Mouse (Mus musculus): ENCODE data around the gene Acat2. TPM values are rescaled to one million over a fixed set of nuclear protein-coding genes. Genes with fewer than 3 reads are reported as not detected.
"Not testable (repeated sequence)": the region's sequence is repeated elsewhere in the genome, so short reads cannot be mapped to it uniquely, and the experiment has no call there.

Gene Acat2
- polyA plus RNA-seq, 1 experiment from 2014 or later, result 216 TPM

DNA sequence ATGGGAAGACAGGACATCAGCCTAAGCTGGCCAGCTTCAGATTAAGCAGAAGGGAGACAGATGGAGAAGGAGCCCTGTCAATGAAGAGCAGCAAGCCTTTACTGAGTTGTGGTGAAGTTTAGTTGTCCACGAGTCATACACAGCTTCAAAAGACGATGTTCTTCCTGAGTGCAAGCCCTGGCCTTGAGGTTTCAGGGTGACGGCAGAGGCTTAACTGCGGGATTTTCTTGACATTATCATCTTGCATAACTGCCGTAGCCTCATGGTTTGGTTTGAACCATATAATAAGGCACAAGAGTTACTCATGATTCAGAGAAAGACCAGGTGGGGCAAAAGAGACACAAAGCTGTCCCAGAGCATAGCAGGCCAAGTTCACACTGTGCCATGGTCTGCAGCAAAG lies 37.3 kb upstream of the Acat2 start:
- Histone ChIP-seq H3K4me3 (replicated peaks; ENCODE audit: low read length) (no peak overlapping the region), H3K4me2 (replicated peaks) (no peak overlapping the region), H3K9me3 (ENCODE audit: control insufficient read depth, low read length) (no peaks in the 10 kb centered on the region), H3K27ac (no peak overlapping the region), H3K36me3 (replicated peaks; ENCODE audit: control insufficient read depth, insufficient read depth) (no peaks in the 10 kb centered on the region), H3K4me1 (replicated peaks; ENCODE audit: control insufficient read depth, insufficient read depth, low read length) (no peaks in the 10 kb centered on the region), H3K27me3 (ENCODE audit: control insufficient read depth, insufficient read depth, low read length) (no peaks in the 10 kb centered on the region), H3K9ac (no peak overlapping the region)
- WGBS, result 94% methylated on average over 5 of the region's 5 CpGs
- ATAC-seq (ENCODE audit: low FRiP score) (no peak), DNase-seq (ENCODE audit: low spot score) (no peak)

DNA sequence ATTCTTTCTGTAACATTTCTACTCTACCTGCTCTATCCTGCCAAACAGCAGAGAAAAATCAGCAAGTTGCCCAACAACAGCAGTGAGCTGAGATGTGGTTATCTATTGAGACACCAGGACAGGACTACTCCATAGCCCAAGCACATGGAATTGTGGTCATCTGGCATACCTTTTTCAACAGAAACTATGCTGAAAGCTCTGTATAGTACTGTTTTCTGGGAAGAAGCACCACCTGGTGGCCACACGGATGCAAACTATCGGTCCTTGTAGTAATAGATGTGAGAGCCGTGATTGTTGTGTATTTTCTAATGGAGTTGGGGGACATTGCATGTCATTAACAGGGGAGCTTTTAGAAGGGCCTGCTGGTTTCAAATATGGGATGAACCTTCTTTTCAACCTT lies 35.8 kb upstream of the Acat2 start:
- H3K9ac ChIP-seq, result no peak overlapping the region
- no peak for ATAC-seq (ENCODE audit: low FRiP score)
- no peaks in the 10 kb centered on the region for H3K9me3 ChIP-seq (ENCODE audit: control insufficient read depth, low read length)
- no peak overlapping the region for H3K4me2 ChIP-seq (replicated peaks)
- 19% methylated on average over 3 of the region's 3 CpGs for WGBS
- no peaks in the 10 kb centered on the region for H3K27me3 ChIP-seq (ENCODE audit: control insufficient read depth, insufficient read depth, low read length)
- H3K4me1 ChIP-seq (replicated peaks; ENCODE audit: control insufficient read depth, insufficient read depth, low read length), result no peaks in the 10 kb centered on the region
- H3K36me3 ChIP-seq (replicated peaks; ENCODE audit: control insufficient read depth, insufficient read depth), result no peaks in the 10 kb centered on the region
- no peak overlapping the region for H3K4me3 ChIP-seq (replicated peaks; ENCODE audit: low read length)
- peak; percentile 66 for DNase-seq (ENCODE audit: low spot score)
- no peak overlapping the region for H3K27ac ChIP-seq

DNA sequence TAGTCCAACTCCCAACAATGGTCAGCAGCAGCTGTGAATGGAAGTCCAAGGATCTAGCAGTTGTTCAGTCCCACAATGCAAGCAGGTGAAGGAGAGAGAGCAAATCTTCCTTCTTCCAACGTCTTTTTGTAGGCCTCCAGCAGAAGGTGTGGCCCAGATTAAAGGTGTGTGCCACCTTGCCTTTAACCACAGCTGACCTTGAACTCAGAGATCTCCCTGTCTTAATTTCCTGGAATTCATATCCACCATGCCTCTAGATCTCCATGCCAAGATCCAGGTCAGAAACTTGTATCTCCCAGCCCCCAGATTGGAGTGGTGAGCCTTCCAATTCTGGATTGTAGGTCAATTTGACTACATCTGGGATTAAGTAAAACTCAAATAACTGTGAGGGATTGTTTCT lies 33.5 kb upstream of the Acat2 start, which contains the start of gene Wtap:
Gene Wtap, minus strand, starts transcription at position 101 of the 400 bp plus-strand sequence.
- DNase-seq (ENCODE audit: low spot score) (no peak), ATAC-seq (ENCODE audit: low FRiP score) (no peak)
- no peaks in the 10 kb centered on the region for H3K9me3 ChIP-seq (ENCODE audit: control insufficient read depth, low read length)
- H3K4me2 ChIP-seq (replicated peaks), result peak within 1 kb of the TSS; percentile 94
- H3K4me3 ChIP-seq (replicated peaks; ENCODE audit: low read length), result peak within 1 kb of the TSS; percentile 95
- no peaks in the 10 kb centered on the region for H3K36me3 ChIP-seq (replicated peaks; ENCODE audit: control insufficient read depth, insufficient read depth)
- peak within 1 kb of the TSS; percentile 99 for H3K9ac ChIP-seq
- H3K27ac ChIP-seq, result peak within 1 kb of the TSS; percentile 99
- H3K27me3 ChIP-seq (ENCODE audit: control insufficient read depth, insufficient read depth, low read length), result no peaks in the 10 kb centered on the region
- 68% methylated on average over 1 of the region's 1 CpGs for WGBS
- peaks cover 10% of the 10 kb centered on the region for H3K4me1 ChIP-seq (replicated peaks; ENCODE audit: control insufficient read depth, insufficient read depth, low read length)

DNA sequence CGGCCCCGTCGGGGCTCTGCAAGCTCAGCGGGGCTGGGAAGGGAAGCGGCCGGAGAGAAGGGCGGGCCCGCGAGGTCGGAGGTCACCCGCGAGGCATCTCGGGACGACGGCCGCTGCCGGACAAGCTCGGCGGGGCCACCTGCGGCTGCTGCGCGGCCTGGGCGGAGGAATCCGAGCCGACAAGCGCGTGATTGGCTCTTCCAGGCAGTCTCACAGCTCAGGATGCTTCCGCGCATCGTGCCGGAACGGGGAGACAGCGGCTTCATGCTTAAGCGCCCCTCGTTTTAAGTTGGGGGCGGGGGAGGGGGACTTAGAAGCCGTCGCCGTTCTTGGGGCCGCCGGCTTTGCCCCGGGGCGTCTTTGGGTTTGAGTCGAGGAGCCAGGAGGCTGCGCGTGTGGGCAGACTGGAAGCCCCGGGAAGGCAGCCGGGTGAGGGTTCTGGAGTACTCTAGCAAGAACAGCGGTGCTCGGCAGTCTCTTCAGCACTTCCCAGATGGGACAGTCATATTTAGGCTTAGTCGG lies 32.0 kb upstream of the Acat2 start:
- under 1% methylated on average over 47 of the region's 51 CpGs for WGBS
- H3K27ac ChIP-seq, result peak overlapping the region; percentile 99

DNA sequence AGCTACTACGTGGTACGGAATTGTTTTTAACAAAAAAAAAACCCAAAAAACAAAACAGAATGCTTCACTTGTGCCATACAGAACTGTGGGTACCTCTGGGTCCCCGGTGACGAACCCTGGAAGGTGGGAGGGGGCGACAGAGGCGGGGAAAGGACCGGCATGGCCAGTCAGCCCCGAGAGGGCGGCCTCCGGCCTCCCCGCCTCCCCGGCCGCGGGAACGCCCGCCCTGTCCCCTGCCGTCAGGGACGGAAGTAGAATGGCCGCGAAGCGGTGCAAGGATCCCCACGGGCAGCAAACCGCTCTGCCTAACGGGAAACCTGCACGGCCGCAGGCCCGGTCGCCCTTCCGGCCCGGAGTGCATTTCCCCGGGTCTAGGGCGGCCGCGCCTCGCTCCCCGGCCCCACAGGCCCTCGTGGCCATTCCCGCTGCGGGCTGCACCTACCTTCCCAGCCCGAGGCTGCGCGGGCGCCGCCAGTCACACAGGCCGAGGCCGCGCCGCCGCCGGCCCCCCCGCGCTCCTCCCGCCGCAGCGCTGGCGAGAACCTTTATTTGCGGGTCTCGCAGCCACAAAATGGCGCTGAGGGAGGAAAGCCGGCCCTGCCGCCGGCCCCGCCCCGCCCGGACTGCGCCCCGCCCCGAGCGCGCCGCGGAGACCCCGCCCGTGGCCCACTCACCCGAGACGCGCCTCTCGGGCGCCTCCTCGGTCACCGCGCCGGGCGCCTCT lies 31.2 kb upstream of the Acat2 start:
- peaks cover 10% of the 10 kb centered on the region for H3K4me1 ChIP-seq (replicated peaks; ENCODE audit: control insufficient read depth, insufficient read depth, low read length)
- DNase-seq (ENCODE audit: low spot score) (peak; percentile 75), ATAC-seq (ENCODE audit: low FRiP score) (peak; percentile 92)
- H3K9me3 ChIP-seq (ENCODE audit: control insufficient read depth, low read length), result no peaks in the 10 kb centered on the region
- no peaks in the 10 kb centered on the region for H3K27me3 ChIP-seq (ENCODE audit: control insufficient read depth, insufficient read depth, low read length)
- H3K9ac ChIP-seq, result peak overlapping the region; percentile 99
- no peaks in the 10 kb centered on the region for H3K36me3 ChIP-seq (replicated peaks; ENCODE audit: control insufficient read depth, insufficient read depth)
- H3K27ac ChIP-seq, result peak overlapping the region; percentile 99
- WGBS, result under 1% methylated on average over 63 of the region's 84 CpGs
- H3K4me3 ChIP-seq (replicated peaks; ENCODE audit: low read length), result peak overlapping the region; percentile 95
- peak overlapping the region; percentile 94 for H3K4me2 ChIP-seq (replicated peaks)

More for the DNA sequence above, 32.0 kb upstream of the Acat2 start:
- ATAC-seq (ENCODE audit: low FRiP score) (peak; percentile 82), DNase-seq (ENCODE audit: low spot score) (peak; percentile 94)
- H3K27me3 ChIP-seq (ENCODE audit: control insufficient read depth, insufficient read depth, low read length), result no peaks in the 10 kb centered on the region
- H3K9me3 ChIP-seq (ENCODE audit: control insufficient read depth, low read length), result no peaks in the 10 kb centered on the region
- peak overlapping the region; percentile 99 for H3K9ac ChIP-seq
- no peaks in the 10 kb centered on the region for H3K36me3 ChIP-seq (replicated peaks; ENCODE audit: control insufficient read depth, insufficient read depth)
- peak overlapping the region; percentile 95 for H3K4me3 ChIP-seq (replicated peaks; ENCODE audit: low read length)
- peak overlapping the region; percentile 94 for H3K4me2 ChIP-seq (replicated peaks)
- H3K4me1 ChIP-seq (replicated peaks; ENCODE audit: control insufficient read depth, insufficient read depth, low read length), result peaks cover 10% of the 10 kb centered on the region

DNA sequence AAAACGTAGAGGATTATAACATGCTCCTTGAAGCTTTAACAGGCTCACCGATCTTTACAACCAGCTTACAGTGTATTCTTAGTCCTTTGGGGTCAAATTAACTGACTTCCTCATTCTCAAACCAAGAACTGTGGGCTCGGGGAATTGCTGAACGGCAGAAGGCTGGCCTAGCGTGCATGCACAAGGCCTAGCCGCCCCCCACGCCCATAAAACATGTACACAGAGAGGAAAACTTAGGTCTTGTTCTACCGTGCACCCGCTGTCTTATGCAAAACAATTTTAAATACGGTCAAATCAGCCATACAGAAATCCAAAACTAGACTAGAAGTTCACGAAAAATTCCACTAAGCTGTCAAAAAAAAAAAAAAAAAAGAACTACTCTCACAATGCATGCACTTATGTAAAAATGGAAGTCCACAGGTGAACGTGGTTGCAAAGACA lies 30.7 kb upstream of the Acat2 start:
- DNase-seq (ENCODE audit: low spot score) (no peak), ATAC-seq (ENCODE audit: low FRiP score) (no peak)
- H3K9ac ChIP-seq, result peak overlapping the region; percentile 99
- H3K27ac ChIP-seq, result peak overlapping the region; percentile 99
- no peaks in the 10 kb centered on the region for H3K27me3 ChIP-seq (ENCODE audit: control insufficient read depth, insufficient read depth, low read length)
- H3K4me3 ChIP-seq (replicated peaks; ENCODE audit: low read length), result peak overlapping the region; percentile 95
- WGBS, result 2% methylated on average over 12 of the region's 12 CpGs
- peaks cover 10% of the 10 kb centered on the region for H3K4me1 ChIP-seq (replicated peaks; ENCODE audit: control insufficient read depth, insufficient read depth, low read length)
- H3K9me3 ChIP-seq (ENCODE audit: control insufficient read depth, low read length), result no peaks in the 10 kb centered on the region
- H3K36me3 ChIP-seq (replicated peaks; ENCODE audit: control insufficient read depth, insufficient read depth), result no peaks in the 10 kb centered on the region
- H3K4me2 ChIP-seq (replicated peaks), result peak overlapping the region; percentile 94

DNA sequence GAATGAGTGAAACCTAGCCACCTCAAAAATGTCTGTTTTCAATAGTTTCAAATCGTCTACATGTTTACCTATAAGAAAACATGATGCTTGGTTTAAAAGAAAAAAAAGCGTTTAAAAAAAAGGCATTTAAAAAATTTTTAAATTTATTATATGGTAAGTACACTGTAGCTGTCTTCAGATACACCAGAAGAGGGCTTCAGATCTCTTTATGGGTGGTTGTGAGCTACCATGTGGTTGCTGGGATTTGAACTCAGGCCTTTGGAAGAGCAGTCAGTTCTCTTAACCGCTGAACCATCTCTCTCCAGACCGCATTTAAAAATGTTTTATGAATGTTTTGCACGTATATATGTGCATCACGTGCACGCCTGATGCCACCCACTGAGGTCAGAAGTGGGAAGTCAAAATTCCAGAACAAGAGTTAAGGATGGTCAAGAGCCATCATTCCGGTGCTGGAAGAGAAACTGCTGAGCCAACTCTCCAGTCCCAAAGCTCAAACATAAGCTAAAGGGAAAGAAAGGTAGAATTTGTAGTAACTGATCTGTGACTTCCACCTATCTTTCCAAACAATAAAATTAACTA lies 30.1 kb upstream of the Acat2 start:
- DNase-seq (ENCODE audit: low spot score), result no peak
- Histone ChIP-seq H3K4me1 (replicated peaks; ENCODE audit: control insufficient read depth, insufficient read depth, low read length) (peaks cover 10% of the 10 kb centered on the region), H3K4me3 (replicated peaks; ENCODE audit: low read length) (peak overlapping the region; percentile 95), H3K4me2 (replicated peaks) (peak overlapping the region; percentile 94), H3K27ac (0 out of 2 replicates have a peak overlapping the region, but pooled peaks have one; percentile 99), H3K27me3 (ENCODE audit: control insufficient read depth, insufficient read depth, low read length) (no peaks in the 10 kb centered on the region), H3K36me3 (replicated peaks; ENCODE audit: control insufficient read depth, insufficient read depth) (no peaks in the 10 kb centered on the region; the same call in 1 of the 2 replicates), H3K9me3 (ENCODE audit: control insufficient read depth, low read length) (no peaks in the 10 kb centered on the region), H3K9ac (peak overlapping the region; percentile 99)
- no peak for ATAC-seq (ENCODE audit: low FRiP score)
- WGBS, result 63% methylated on average over 8 of the region's 8 CpGs

DNA sequence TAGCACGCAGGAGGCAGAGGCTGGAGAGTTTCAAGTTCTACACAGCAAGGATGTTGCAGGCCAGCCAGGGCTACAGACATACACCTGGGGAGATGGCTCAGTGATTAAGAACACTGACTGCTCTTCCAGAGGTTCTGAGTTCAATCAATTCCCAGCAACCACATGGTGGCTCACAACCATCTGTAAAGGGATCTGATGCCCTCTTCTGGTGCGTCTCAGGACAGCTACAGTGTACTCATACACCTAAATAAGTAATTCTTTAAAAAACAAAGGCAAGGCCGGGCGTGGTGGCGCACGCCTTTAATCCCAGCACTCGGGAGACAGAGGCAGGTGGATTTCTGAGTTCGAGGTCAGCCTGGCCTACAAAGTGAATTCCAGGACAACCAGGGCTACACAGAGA lies 27.5 kb upstream of the Acat2 start:
- not testable (repeated sequence) for H3K27ac ChIP-seq; H3K9ac ChIP-seq; H3K27me3 ChIP-seq (ENCODE audit: control insufficient read depth, insufficient read depth, low read length); H3K4me2 ChIP-seq (replicated peaks); H3K9me3 ChIP-seq (ENCODE audit: control insufficient read depth, low read length); ATAC-seq (ENCODE audit: low FRiP score); H3K4me3 ChIP-seq (replicated peaks; ENCODE audit: low read length); DNase-seq (ENCODE audit: low spot score)
- H3K36me3 ChIP-seq (replicated peaks; ENCODE audit: control insufficient read depth, insufficient read depth), result peaks cover 17% of the 10 kb centered on the region
- peaks cover 10% of the 10 kb centered on the region for H3K4me1 ChIP-seq (replicated peaks; ENCODE audit: control insufficient read depth, insufficient read depth, low read length)
- whole genome bisulfite sequencing, result 98% methylated on average over 8 of the region's 8 CpGs

DNA sequence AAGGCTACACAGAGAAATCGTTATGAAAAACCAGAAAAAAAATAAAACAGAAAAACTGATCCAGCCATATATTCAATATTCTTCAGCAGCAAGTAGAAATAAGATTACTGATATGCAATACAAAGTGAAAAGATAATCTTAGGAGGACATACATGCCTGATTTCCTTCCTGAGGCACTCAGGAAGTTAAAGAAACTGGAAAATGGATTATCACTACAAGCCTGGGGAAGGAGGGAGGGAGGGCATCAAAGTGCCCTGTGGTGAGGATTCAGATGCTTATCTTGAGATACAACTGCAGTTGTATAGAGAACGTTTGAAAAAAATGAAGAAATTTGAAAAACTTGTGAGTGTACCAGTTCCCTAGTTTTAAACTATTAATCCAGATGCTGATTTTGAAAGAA lies 23.4 kb upstream of the Acat2 start:
- Histone ChIP-seq H3K36me3 (replicated peaks; ENCODE audit: control insufficient read depth, insufficient read depth) (peaks cover 47% of the 10 kb centered on the region), H3K9me3 (ENCODE audit: control insufficient read depth, low read length) (no peaks in the 10 kb centered on the region), H3K4me2 (replicated peaks) (no peak overlapping the region), H3K4me3 (replicated peaks; ENCODE audit: low read length) (no peak overlapping the region), H3K27me3 (ENCODE audit: control insufficient read depth, insufficient read depth, low read length) (no peaks in the 10 kb centered on the region), H3K4me1 (replicated peaks; ENCODE audit: control insufficient read depth, insufficient read depth, low read length) (no peaks in the 10 kb centered on the region; the same call in 1 of the 2 replicates), H3K27ac (no peak overlapping the region), H3K9ac (no peak overlapping the region)
- no peak for ATAC-seq (ENCODE audit: low FRiP score)
- 87% methylated on average over 2 of the region's 2 CpGs for WGBS
- no peak for DNase-seq (ENCODE audit: low spot score)

Data from hindbrain, embryonic 14.5 days (tissue).